Mouse (Mus musculus) MEL (cell line): Measurements from ENCODE around the gene Six4. TPM values are rescaled to one million over a fixed set of nuclear protein-coding genes. Genes with fewer than 3 reads are reported as not detected.

Source experiments
- DNase-seq: peaks from one replicate; pipeline ENCODE4 v3.0.0; 2011; ENCODE audit warnings: low read depth, low spot score
- H3K27ac ChIP-seq: 2 replicates; pipeline ENCODE4 v1.5.1; 2012; ENCODE audit warnings: low read depth, mild to moderate bottlenecking, control low read depth, low read length, moderate library complexity; ENCODE audit not compliant: control insufficient read depth
- H3K27me3 ChIP-seq, 2 experiments: fragments of 150-350 bp in 1 of 2; sonication (generic) in 1 of 2; 2 replicates each; pipeline ENCODE4 v1.6.1; 2012; ENCODE audit warnings: low read length in 2 of 2, mild to moderate bottlenecking in 2 of 2, improper control_type of control experiment in 1 of 2, moderate library complexity in 1 of 2; ENCODE audit not compliant: insufficient read depth in 2 of 2, control insufficient read depth in 1 of 2
- H3K36me3 ChIP-seq, 2 experiments: 2 replicates each; pipeline ENCODE4 v1.6.1; 2012 to 2014; ENCODE audit warnings: low read length in 2 of 2, improper control_type of control experiment in 1 of 2, inconsistent platforms in 1 of 2, mild to moderate bottlenecking in 1 of 2; ENCODE audit not compliant: insufficient read depth in 2 of 2, control insufficient read depth in 1 of 2
- H3K4me1 ChIP-seq, 2 experiments: fragments of 150-350 bp in 1 of 2; sonication (generic) in 1 of 2; 2 replicates each; pipeline ENCODE4 v1.6.1; 2012; ENCODE audit warnings: low read length in 2 of 2, improper control_type of control experiment in 1 of 2, mild to moderate bottlenecking in 1 of 2; ENCODE audit not compliant: insufficient read depth in 2 of 2, control insufficient read depth in 1 of 2
- H3K4me3 ChIP-seq, 2 experiments: fragments of 150-350 bp in 1 of 2; sonication (generic) in 1 of 2; 2 replicates each; pipeline ENCODE4 v1.5.1; 2012; ENCODE audit warnings: low read depth in 2 of 2, low read length in 2 of 2, mild to moderate bottlenecking in 2 of 2, moderate library complexity in 2 of 2, control low read depth in 1 of 2, improper control_type of control experiment in 1 of 2; ENCODE audit not compliant: control insufficient read depth in 1 of 2, insufficient read depth in 1 of 2
- H3K79me2 ChIP-seq: 2 replicates; pipeline ENCODE4 v1.6.1; 2012; ENCODE audit warnings: mild to moderate bottlenecking, low read length, moderate library complexity; ENCODE audit not compliant: control insufficient read depth, poor library complexity, insufficient read depth
- H3K9ac ChIP-seq: 2 replicates; pipeline ENCODE4 v1.6.1; 2012; ENCODE audit warnings: low read depth, mild to moderate bottlenecking, control low read depth, low read length, moderate library complexity; ENCODE audit not compliant: control insufficient read depth, poor library complexity, severe bottlenecking
- H3K9me3 ChIP-seq: fragments of 150-350 bp; sonication (generic); replicated peaks from 2 replicates; pipeline ENCODE4 v1.6.1; 2012; ENCODE audit warnings: mild to moderate bottlenecking, low read length, improper control_type of control experiment, moderate library complexity; ENCODE audit not compliant: insufficient read depth
- BHLHE40 ChIP-seq: IDR thresholded peaks from 2 replicates; pipeline ENCODE4 v1.6.1; 2012; ENCODE audit warnings: low read depth, mild to moderate bottlenecking, inconsistent platforms, low read length, improper control_type of control experiment, borderline replicate concordance
- CHD1 ChIP-seq: IDR thresholded peaks from 2 replicates; pipeline ENCODE4 v1.6.1; 2012; ENCODE audit warnings: low read depth, mild to moderate bottlenecking, inconsistent platforms, low read length, improper control_type of control experiment
- CHD2 ChIP-seq: IDR thresholded peaks from 2 replicates; pipeline ENCODE4 v1.6.1; 2011; ENCODE audit warnings: low read length, improper control_type of control experiment
- CTCF ChIP-seq, 3 experiments: IDR thresholded peaks in 2 of 3; conservative IDR thresholded peaks in 1 of 3; 2 replicates each; pipeline ENCODE4 v1.5.1; 2011 to 2012; ENCODE audit warnings: low read length in 3 of 3, low read depth in 2 of 3, mild to moderate bottlenecking in 2 of 3, improper control_type of control experiment in 1 of 3, inconsistent platforms in 1 of 3, mixed read lengths in 1 of 3, moderate library complexity in 1 of 3; ENCODE audit not compliant: control insufficient read depth in 1 of 3, insufficient read depth in 1 of 3, poor library complexity in 1 of 3, severe bottlenecking in 1 of 3
- ELF1 ChIP-seq: IDR thresholded peaks from 2 replicates; pipeline ENCODE4 v1.6.1; 2014; ENCODE audit warnings: low read depth, mild to moderate bottlenecking, inconsistent platforms, low read length, improper control_type of control experiment, moderate library complexity
- ETS1 ChIP-seq: IDR thresholded peaks from 2 replicates; pipeline ENCODE4 v1.6.1; 2012; ENCODE audit warnings: low read depth, mild to moderate bottlenecking, inconsistent platforms, low read length, improper control_type of control experiment, moderate library complexity
- JUND ChIP-seq: IDR thresholded peaks from 2 replicates; pipeline ENCODE4 v1.6.1; 2011; ENCODE audit warnings: low read depth, mild to moderate bottlenecking, improper control_type of control experiment, low read length
- KAT2A ChIP-seq: conservative IDR thresholded peaks from 2 replicates; pipeline ENCODE4 v1.6.1; 2012; ENCODE audit warnings: low read depth, low read length, improper control_type of control experiment, inconsistent platforms
- MYB ChIP-seq: IDR thresholded peaks from 2 replicates; pipeline ENCODE4 v1.6.1; 2011; ENCODE audit warnings: mild to moderate bottlenecking, low read depth, low read length, improper control_type of control experiment
- MYC ChIP-seq: IDR thresholded peaks from 2 replicates; pipeline ENCODE4 v1.6.1; 2011; ENCODE audit warnings: low read depth, mild to moderate bottlenecking, low read length, improper control_type of control experiment, moderate library complexity
- NRF1 ChIP-seq: IDR thresholded peaks from 2 replicates; pipeline ENCODE4 v1.6.1; 2014; ENCODE audit warnings: low read depth, mild to moderate bottlenecking, inconsistent platforms, low read length, improper control_type of control experiment, moderate library complexity; ENCODE audit not compliant: poor library complexity, insufficient read depth, severe bottlenecking
- POLR2A ChIP-seq, 2 experiments: IDR thresholded peaks; 2 replicates each; pipeline ENCODE4 v1.6.1; 2011 to 2012; ENCODE audit warnings: low read length in 2 of 2, mild to moderate bottlenecking in 2 of 2, control low read depth in 1 of 2, improper control_type of control experiment in 1 of 2, low read depth in 1 of 2, moderate library complexity in 1 of 2; ENCODE audit not compliant: control insufficient read depth in 1 of 2, insufficient read depth in 1 of 2, poor library complexity in 1 of 2
- POLR2AphosphoS5 ChIP-seq: IDR thresholded peaks from 2 replicates; pipeline ENCODE4 v1.6.1; 2012; ENCODE audit warnings: low read depth, borderline replicate concordance, mild to moderate bottlenecking, inconsistent platforms, low read length, moderate library complexity, mixed read lengths
- TAL1 ChIP-seq: IDR thresholded peaks from 2 replicates; pipeline ENCODE4 v1.6.1; 2012; ENCODE audit warnings: mild to moderate bottlenecking, inconsistent platforms, low read length, moderate library complexity, mixed read lengths
- TBP ChIP-seq: IDR thresholded peaks from 2 replicates; pipeline ENCODE4 v1.8.0; 2011; ENCODE audit warnings: low read depth, low read length, improper control_type of control experiment
- TCF12 ChIP-seq: IDR thresholded peaks from 2 replicates; pipeline ENCODE4 v1.6.1; 2014; ENCODE audit warnings: low read depth, mild to moderate bottlenecking, inconsistent platforms, low read length, improper control_type of control experiment, moderate library complexity
- USF1 ChIP-seq: IDR thresholded peaks from 2 replicates; pipeline ENCODE4 v1.6.1; 2014; ENCODE audit warnings: low read depth, mild to moderate bottlenecking, inconsistent platforms, low read length, improper control_type of control experiment, moderate library complexity
- USF2 ChIP-seq, 2 experiments: IDR thresholded peaks; 2 replicates each; pipeline ENCODE4 v1.6.1; 2011 to 2012; ENCODE audit warnings: improper control_type of control experiment in 2 of 2, low read length in 2 of 2, borderline replicate concordance in 1 of 2, inconsistent platforms in 1 of 2, low read depth in 1 of 2, mild to moderate bottlenecking in 1 of 2; ENCODE audit not compliant: insufficient read depth in 1 of 2
- ZMIZ1 ChIP-seq: IDR thresholded peaks from 2 replicates; pipeline ENCODE4 v1.6.1; 2012; ENCODE audit warnings: low read depth, mild to moderate bottlenecking, inconsistent platforms, low read length, improper control_type of control experiment, moderate library complexity
- polyA plus RNA-seq, 2 experiments: library from polyadenylated mRNA; stranded (reverse) in 1 of 2; unstranded in 1 of 2; fragments of >175 nt in 1 of 2; fragments of >200 nt in 1 of 2; gene quantifications; 2 replicates each; pipeline versions ENCODE4 v1.2.1 to v1.2.4; 2012; ENCODE audit warnings: low replicate concordance in 2 of 2, low read depth in 1 of 2; ENCODE audit not compliant: insufficient read length in 2 of 2, insufficient read depth in 1 of 2, missing spikeins in 1 of 2
- total RNA-seq: library from RNA; depleted of rRNA; stranded (reverse); fragments of 300-350 nt; gene quantifications from 2 replicates; pipeline ENCODE4 v1.2.3, GENCODE M21; 2012

Six4 gene
- total and polyA plus RNA-seq, 3 experiments = not detected

GRCm38 (mm10) chr12:73094605-73095004, 18.7 kb downstream of the Six4 start:
- H3K27ac ChIP-seq = no peak overlapping the region
- no peak for DNase-seq
- H3K27me3 ChIP-seq = no peaks in the 10 kb centered on the region
- no peaks in the 10 kb centered on the region for H3K36me3 ChIP-seq
- H3K9me3 ChIP-seq = no peaks in the 10 kb centered on the region
- no peak overlapping the region for H3K4me3 ChIP-seq
- H3K4me1 ChIP-seq = no peaks in the 10 kb centered on the region
- no peak for TF ChIP-seq KAT2A
- no peak for TF ChIP-seq ETS1
- TF ChIP-seq MYB = no peak
- no peak for TF ChIP-seq ELF1
- TF ChIP-seq CTCF (IDR thresholded peaks at IDR 0.05 in 2 of 3, conservative IDR thresholded peaks at IDR 0.05 in 1 of 3; ENCODE audit: control insufficient read depth in 1 of 3, insufficient read depth in 1 of 3, low read depth in 2 of 3, low read length in 3 of 3, poor library complexity in 1 of 3, severe bottlenecking in 1 of 3) = no peak
- no peak for TF ChIP-seq TBP
- no peak for TF ChIP-seq CHD2
- TF ChIP-seq ZMIZ1 = no peak
- TF ChIP-seq BHLHE40 = no peak
- TF ChIP-seq POLR2AphosphoS5 = no peak
- no peak for TF ChIP-seq MYC
- TF ChIP-seq TAL1 = no peak
- TF ChIP-seq TCF12 = no peak
- no peak for TF ChIP-seq NRF1
- TF ChIP-seq USF2 (IDR thresholded peaks at IDR 0.05; ENCODE audit: borderline replicate concordance in 1 of 2, insufficient read depth in 1 of 2, low read depth in 1 of 2, low read length in 2 of 2) = no peak
- no peak for TF ChIP-seq JUND
- no peak for TF ChIP-seq USF1
- no peak for TF ChIP-seq CHD1
- H3K9ac ChIP-seq = no peak overlapping the region
- no peaks in the 10 kb centered on the region for H3K79me2 ChIP-seq

DNA sequence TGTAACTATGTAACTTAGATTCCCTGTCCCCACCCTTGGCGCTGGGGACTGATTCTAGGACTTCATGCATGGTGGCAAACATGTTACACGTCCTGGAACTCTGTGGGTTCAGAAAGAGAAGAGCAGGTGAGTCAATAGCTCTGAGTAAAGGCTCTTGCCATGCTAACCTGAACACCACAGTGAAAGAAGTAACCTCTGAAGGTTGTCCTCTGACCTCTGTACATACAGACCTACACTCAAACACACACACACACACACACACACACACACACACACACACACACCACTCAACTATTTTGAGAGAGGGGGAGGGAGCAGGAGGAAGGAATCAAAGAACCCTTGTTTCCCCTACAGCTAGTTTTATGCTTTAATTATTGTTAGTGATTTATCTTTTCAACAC, 19.1 kb downstream of the Six4 start:
- Histone ChIP-seq H3K9ac (no peak overlapping the region), H3K9me3 (no peaks in the 10 kb centered on the region), H3K27me3 (no peaks in the 10 kb centered on the region), H3K36me3 (no peaks in the 10 kb centered on the region), H3K27ac (no peak overlapping the region), H3K4me3 (no peak overlapping the region), H3K4me1 (no peaks in the 10 kb centered on the region; a peak in 1 of 4 replicates), H3K79me2 (no peaks in the 10 kb centered on the region)
- no peak for DNase-seq
- TF ChIP-seq POLR2AphosphoS5 (no peak), POLR2A (IDR thresholded peaks at IDR 0.05; ENCODE audit: control insufficient read depth in 1 of 2, insufficient read depth in 1 of 2, low read depth in 1 of 2, low read length in 2 of 2, poor library complexity in 1 of 2) (no peak)
